Mouse (Mus musculus) ES-E14 (cell line): ENCODE measurements at regions not wholly inside any gene's neighbourhood (a gene's known extent, or its start where the extent isn't known, plus 50 kb on each side); places are given as distances from the start of the nearest gene placed in this dataset.

Experiments used
- CHD2 ChIP-seq: IDR thresholded peaks from 2 replicates; pipeline ENCODE4 v1.6.1; 2014; ENCODE audit warnings: mild to moderate bottlenecking, low read depth, low read length, inconsistent platforms
- HCFC1 ChIP-seq: IDR thresholded peaks from 2 replicates; pipeline ENCODE4 v1.6.1; 2012; ENCODE audit warnings: low read length, inconsistent platforms, borderline replicate concordance; ENCODE audit not compliant: insufficient read depth
- MAFK ChIP-seq: IDR thresholded peaks from 2 replicates; pipeline ENCODE4 v1.6.1; 2014; ENCODE audit warnings: mild to moderate bottlenecking, low read depth, low read length, inconsistent platforms; ENCODE audit not compliant: insufficient read depth
- ZC3H11A ChIP-seq: IDR thresholded peaks from 2 replicates; pipeline ENCODE4 v1.6.1; 2012; ENCODE audit warnings: low read depth, mild to moderate bottlenecking, inconsistent platforms, low read length, borderline replicate concordance

- no peak for TF ChIP-seq ZC3H11A
- TF ChIP-seq MAFK, result no peak
- TF ChIP-seq CHD2, result no peak
- TF ChIP-seq HCFC1, result no peak
These were observed 313.4 kb upstream of the Tle4 start for GRCm38 (mm10) chr19:14911056-14911850.
